Mouse (Mus musculus) small intestine, adult 2 months (tissue): ENCODE measurements around the gene Sept14. TPM values are rescaled to one million over a fixed set of nuclear protein-coding genes. Genes with fewer than 3 reads are reported as not detected.

Experiments
- H3K27ac ChIP-seq: fragments of 200-500 bp; 2 replicates; pipeline ENCODE4 v1.5.1; 2012; ENCODE audit warnings: low read depth, low read length, control low read depth, inconsistent platforms; ENCODE audit not compliant: insufficient read depth
- H3K27me3 ChIP-seq: fragments of 200-500 bp; 2 replicates; pipeline ENCODE4 v1.6.1; 2012; ENCODE audit warnings: mild to moderate bottlenecking, moderate library complexity, low read length, inconsistent platforms; ENCODE audit not compliant: control insufficient read depth, insufficient read depth
- H3K36me3 ChIP-seq: fragments of 200-500 bp; 2 replicates; pipeline ENCODE4 v1.6.1; 2012; ENCODE audit warnings: mild to moderate bottlenecking, low read length, control low read depth, inconsistent platforms; ENCODE audit not compliant: control insufficient read depth, insufficient read depth
- H3K4me1 ChIP-seq: fragments of 200-500 bp; 2 replicates; pipeline ENCODE4 v1.6.1; 2012; ENCODE audit warnings: low read length, inconsistent platforms, mixed read lengths; ENCODE audit not compliant: control insufficient read depth, insufficient read depth, insufficient read length
- H3K4me3 ChIP-seq: fragments of 200-500 bp; 2 replicates; pipeline ENCODE4 v1.5.1; 2012; ENCODE audit warnings: low read depth, mild to moderate bottlenecking, control low read depth, inconsistent platforms, low read length, moderate library complexity
- CTCF ChIP-seq: fragments of 200-500 bp; IDR thresholded peaks from 2 replicates; pipeline ENCODE4 v1.5.1; 2012; ENCODE audit warnings: low read depth, mild to moderate bottlenecking, control low read depth, inconsistent platforms, low read length, moderate library complexity, mixed read lengths; ENCODE audit not compliant: insufficient replicate concordance, insufficient read length; ENCODE audit errors: extremely low read depth
- POLR2A ChIP-seq: fragments of 200-500 bp; IDR thresholded peaks from 2 replicates; pipeline ENCODE4 v1.6.1; 2012; ENCODE audit warnings: low read depth, mild to moderate bottlenecking, control low read depth, inconsistent platforms, low read length, moderate library complexity
- WGBS: fragments of 180-500 bp; shearing (Covaris S2); methylation state at CpG from one replicate; pipeline ENCODE4 v1.1.7; 2018; 5-methylcytosine and 5-hydroxymethylcytosine counted together
- polyA plus RNA-seq: library from polyadenylated mRNA; depleted of rRNA; stranded (reverse); fragments of >200 nt; gene quantifications from 2 replicates; pipeline ENCODE4 v1.2.3, GENCODE M21; 2012; rRNA removed

The Sept14 gene
- not detected in 2 replicates for polyA plus RNA-seq

DNA sequence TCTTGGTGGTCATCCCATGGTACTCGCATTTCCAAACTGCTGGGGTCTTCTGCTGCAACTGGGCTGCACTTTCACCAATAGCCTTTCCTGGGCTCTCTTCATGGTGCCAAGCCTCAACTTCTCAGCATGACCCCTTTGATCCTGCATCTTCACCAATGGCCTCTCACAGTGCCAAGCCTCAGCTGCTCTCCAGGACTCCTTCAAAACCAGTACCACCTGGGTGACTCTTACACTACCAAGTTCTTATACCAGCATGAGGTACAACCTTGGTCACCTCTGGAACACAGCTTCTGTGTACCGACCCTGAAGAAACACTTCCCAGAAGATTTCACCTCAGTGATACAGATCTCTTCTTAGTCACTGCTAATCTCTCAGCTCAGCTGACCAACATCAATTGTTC lies at the start of gene Sept14:
TSS of gene Sept14 (minus strand) at position 101 of the 400 bp plus-strand sequence.
- Histone ChIP-seq H3K4me1 (no peaks in the 10 kb centered on the region), H3K27me3 (0 out of 2 replicates have a peak, but pooled peaks cover 2% of the 10 kb centered on the region), H3K4me3 (no peak within 1 kb of the TSS), H3K36me3 (no peaks in the 10 kb centered on the region), H3K27ac (no peak within 1 kb of the TSS)
- TF ChIP-seq CTCF (no peak), POLR2A (no peak)
- 56% methylated on average over 2 of the region's 2 CpGs for WGBS

DNA sequence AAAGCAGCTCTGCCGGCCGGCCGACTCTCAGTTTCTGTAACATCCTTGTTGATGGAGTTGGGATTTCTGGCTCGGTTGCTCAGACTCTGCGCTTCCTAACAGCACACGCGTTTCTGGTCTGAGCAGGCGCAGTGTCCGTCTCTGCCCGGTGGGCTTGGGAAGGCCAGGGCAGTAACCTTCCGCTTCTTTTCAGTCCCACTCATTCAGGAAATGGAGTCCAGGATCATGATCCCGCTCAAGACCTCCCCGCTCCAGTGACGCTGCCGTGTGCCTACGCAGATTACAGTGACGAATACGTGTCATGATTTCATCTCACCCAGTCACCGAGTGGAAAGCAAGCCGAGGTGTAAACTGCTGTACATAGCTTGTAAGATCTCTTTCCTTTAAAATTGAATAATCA lies 48.6 kb upstream of the Sept14 start:
- no peak overlapping the region for H3K4me3 ChIP-seq
- TF ChIP-seq POLR2A (no peak), CTCF (no peak)
- 95% methylated on average over 20 of the region's 20 CpGs for WGBS
- H3K27me3 ChIP-seq: no peaks in the 10 kb centered on the region
- H3K36me3 ChIP-seq: peaks cover 24% of the 10 kb centered on the region
- H3K4me1 ChIP-seq: no peaks in the 10 kb centered on the region
- H3K27ac ChIP-seq: no peak overlapping the region

DNA sequence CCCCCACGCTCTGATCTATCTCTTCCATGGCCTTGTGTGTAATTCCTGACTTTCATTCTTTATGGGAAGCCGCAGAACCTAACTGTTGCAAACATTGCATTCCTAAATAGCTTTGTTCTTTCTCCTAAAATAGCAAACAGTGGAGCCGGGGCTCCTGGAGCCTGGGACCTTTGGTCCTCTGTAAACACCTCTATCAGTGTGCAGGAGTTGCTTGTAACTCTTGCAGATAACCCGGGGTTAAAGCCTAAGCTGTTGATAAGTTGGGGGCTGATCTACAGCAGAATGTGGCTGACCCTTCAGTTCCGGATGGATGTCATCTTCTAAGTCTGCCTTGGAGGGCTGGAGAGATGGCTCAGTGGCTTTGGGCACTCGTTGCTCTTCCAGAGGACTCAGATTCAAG lies 35.7 kb upstream of the Sept14 start:
- WGBS: 20% methylated on average over 6 of the region's 6 CpGs
- no peaks in the 10 kb centered on the region for H3K27me3 ChIP-seq
- H3K4me1 ChIP-seq: no peaks in the 10 kb centered on the region
- peaks cover 24% of the 10 kb centered on the region for H3K36me3 ChIP-seq
- no peak for TF ChIP-seq CTCF
- TF ChIP-seq POLR2A: no peak
- no peak overlapping the region for H3K4me3 ChIP-seq
- H3K27ac ChIP-seq: no peak overlapping the region

DNA sequence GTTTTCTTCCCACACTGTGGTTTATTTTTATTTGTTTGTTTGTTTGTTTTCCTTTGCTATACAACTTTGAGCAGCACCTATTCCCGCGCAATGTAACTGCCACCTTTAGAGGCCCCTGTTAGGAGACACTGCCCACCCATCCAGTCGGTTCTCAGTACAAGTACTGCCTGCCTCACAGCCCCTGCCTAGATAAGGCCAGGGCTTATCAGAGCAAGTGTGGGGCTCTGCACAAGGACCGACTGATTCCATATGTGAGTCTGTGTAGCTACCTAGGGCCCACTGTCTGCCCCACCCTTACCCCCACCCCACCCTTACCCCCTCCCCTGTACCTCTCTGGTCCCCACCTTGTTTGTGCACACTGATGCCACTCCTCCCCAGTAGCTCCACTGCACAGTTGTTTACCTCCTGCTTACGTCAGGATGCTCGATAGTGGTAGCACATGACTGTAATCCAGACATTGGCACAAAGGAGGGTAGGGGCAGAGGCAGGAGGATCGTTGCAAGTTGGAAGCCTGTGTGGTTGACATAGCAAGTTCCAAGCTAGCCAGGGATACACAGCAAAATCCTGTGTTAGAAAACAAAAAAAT lies 34.7 kb upstream of the Sept14 start:
- no peak overlapping the region for H3K4me3 ChIP-seq
- WGBS: 63% methylated on average over 7 of the region's 7 CpGs
- peaks cover 23% of the 10 kb centered on the region for H3K36me3 ChIP-seq
- no peaks in the 10 kb centered on the region for H3K27me3 ChIP-seq
- H3K4me1 ChIP-seq: no peaks in the 10 kb centered on the region
- H3K27ac ChIP-seq: no peak overlapping the region
- no peak for TF ChIP-seq CTCF
- TF ChIP-seq POLR2A: no peak

DNA sequence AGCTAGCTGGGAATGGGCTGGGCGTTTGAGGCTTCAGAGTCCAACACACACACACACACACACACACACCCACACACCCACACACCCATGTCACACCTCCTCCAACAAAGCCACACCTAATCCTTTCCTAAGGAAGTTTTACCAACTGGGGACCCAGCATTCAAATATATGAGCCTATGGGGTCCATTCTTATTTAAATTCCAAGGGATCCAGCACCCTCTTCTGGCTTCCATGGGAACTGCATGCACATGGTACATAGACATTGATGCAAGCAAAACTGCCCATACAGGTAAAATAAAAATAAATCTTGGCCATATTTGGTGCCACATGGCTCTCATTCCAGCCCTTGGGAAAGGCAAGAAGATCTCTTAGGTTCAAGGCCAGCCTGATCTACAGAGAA lies 32.7 kb upstream of the Sept14 start:
- Histone ChIP-seq H3K27me3 (no peaks in the 10 kb centered on the region), H3K4me3 (no peak overlapping the region), H3K27ac (no peak overlapping the region), H3K36me3 (peaks cover 16% of the 10 kb centered on the region), H3K4me1 (no peaks in the 10 kb centered on the region)
- TF ChIP-seq CTCF (no peak), POLR2A (no peak)
- WGBS: 90% methylated on average over 1 of the region's 1 CpGs

DNA sequence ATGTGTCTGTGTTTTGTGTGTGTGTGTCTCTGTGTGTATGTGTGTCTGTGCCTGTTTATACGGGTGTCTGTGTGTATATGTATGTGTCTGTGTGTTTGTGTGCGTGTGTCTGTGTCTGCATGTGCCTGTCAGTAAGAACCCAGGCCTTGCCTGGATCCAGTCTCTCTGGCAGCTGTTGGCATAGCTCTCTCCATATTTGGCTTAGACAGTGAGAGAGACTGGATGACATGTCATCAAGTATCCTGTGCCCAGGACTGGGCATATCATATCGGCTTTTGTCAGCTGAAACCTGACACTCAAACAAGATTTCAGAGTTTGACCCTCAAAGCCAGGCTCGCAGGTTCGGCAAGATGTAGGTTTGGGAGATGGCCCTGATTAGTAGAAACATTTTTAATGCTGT lies 22.7 kb upstream of the Sept14 start:
- peaks cover 7% of the 10 kb centered on the region for H3K4me1 ChIP-seq
- no peak overlapping the region for H3K27ac ChIP-seq
- H3K27me3 ChIP-seq: no peaks in the 10 kb centered on the region
- no peaks in the 10 kb centered on the region for H3K36me3 ChIP-seq
- 76% methylated on average over 5 of the region's 5 CpGs for WGBS
- no peak for TF ChIP-seq CTCF
- TF ChIP-seq POLR2A: no peak
- no peak overlapping the region for H3K4me3 ChIP-seq

DNA sequence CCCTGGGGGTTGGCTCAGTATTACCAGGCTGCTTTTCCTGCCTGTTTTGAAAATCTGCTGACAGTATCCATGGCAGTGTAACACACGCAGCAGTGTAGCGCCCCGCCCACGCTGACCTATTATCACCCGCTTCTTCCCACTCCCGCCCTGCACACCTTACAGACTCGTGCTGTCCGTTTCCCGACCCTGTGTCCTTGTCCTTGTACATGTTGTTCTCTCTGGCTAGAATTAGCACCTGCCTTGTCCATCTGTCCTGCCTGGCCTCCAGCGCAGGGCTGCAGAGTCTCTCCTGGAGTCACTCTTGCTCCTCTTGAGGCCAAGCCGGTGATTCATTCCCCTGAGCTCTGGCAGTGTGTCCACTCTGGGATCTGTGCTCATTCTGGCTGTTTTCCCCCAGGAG lies 22.0 kb upstream of the Sept14 start:
- H3K4me1 ChIP-seq: peaks cover 7% of the 10 kb centered on the region
- no peak for TF ChIP-seq CTCF
- TF ChIP-seq POLR2A: no peak
- WGBS: 37% methylated on average over 11 of the region's 11 CpGs
- H3K27ac ChIP-seq: no peak overlapping the region
- no peak overlapping the region for H3K4me3 ChIP-seq
- no peaks in the 10 kb centered on the region for H3K36me3 ChIP-seq
- H3K27me3 ChIP-seq: no peaks in the 10 kb centered on the region

DNA sequence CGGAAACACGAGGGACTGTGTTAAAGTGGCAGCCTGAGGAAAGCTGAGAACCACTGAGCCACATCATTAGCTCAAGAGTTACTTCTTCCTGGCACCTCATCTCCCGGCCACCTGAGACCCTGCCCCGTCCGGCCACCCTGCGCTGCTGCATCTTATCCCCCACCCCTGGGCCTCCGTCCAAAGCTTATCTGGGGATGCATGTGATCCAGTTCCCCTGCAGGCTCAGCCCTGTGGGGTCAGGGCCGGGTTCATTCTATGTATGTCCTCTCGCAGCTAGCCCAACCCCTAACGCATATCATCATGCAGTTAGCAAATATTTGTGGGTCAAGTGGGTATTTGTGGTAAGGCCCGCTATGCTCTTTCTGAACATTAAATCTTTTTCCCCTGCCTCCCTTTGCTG lies 21.0 kb upstream of the Sept14 start:
- H3K4me1 ChIP-seq: peaks cover 7% of the 10 kb centered on the region
- 61% methylated on average over 11 of the region's 11 CpGs for WGBS
- H3K27ac ChIP-seq: no peak overlapping the region
- H3K27me3 ChIP-seq: no peaks in the 10 kb centered on the region
- no peaks in the 10 kb centered on the region for H3K36me3 ChIP-seq
- no peak for TF ChIP-seq CTCF
- TF ChIP-seq POLR2A: no peak
- no peak overlapping the region for H3K4me3 ChIP-seq
